Mouse (Mus musculus) megakaryocyte, adult 5-6 weeks (primary cell): ENCODE results near the gene Jhy. TPM values are rescaled to one million over a fixed set of nuclear protein-coding genes. Genes with fewer than 3 reads are reported as not detected.

Experiments
- ATAC-seq: 2 replicates; pipeline ENCODE4 v1.8.0; 2016; ENCODE audit warnings: mild to moderate bottlenecking, inconsistent platforms; ENCODE audit not compliant: poor library complexity, severe bottlenecking
- total RNA-seq, 2 experiments: library from RNA; stranded (forward) in 1 of 2; stranded (reverse) in 1 of 2; fragments of 153-499, 151-499 nt in 1 of 2; fragments of 221-1000, 200-1000 nt in 1 of 2; gene quantifications; 2 replicates each; pipeline versions ENCODE4 v1.2.3 to v1.2.4; 2015 to 2017

Gene Jhy
- total RNA-seq (2015) (not detected in 2 replicates), total RNA-seq (2017) (not detected in 2 replicates)

- ATAC-seq, result no peak
Measured at GRCm38 (mm10) chr9:40963586-40964417, at the start of gene Jhy. TSS of gene Jhy (minus strand) at chr9:40964118.

GRCm38 (mm10) chr9:41012456-41012855 lies 48.5 kb upstream of the Jhy start:
- no peak for ATAC-seq

GRCm38 (mm10) chr9:41011512-41012436 lies 47.9 kb upstream of the Jhy start:
- no peak for ATAC-seq

- no peak for ATAC-seq
Measured at GRCm38 (mm10) chr9:41007785-41008184, 43.9 kb upstream of the Jhy start.

- ATAC-seq, result peak; percentile 33; the same call in 1 of the 2 replicates
Measured at GRCm38 (mm10) chr9:41004415-41004814, 40.5 kb upstream of the Jhy start, which contains the start of gene Crtam. TSS of gene Crtam (minus strand) at chr9:41004628.

GRCm38 (mm10) chr9:40997116-40997779 lies 33.3 kb upstream of the Jhy start:
- no peak for ATAC-seq

GRCm38 (mm10) chr9:40994075-40994474 lies 30.2 kb upstream of the Jhy start:
- ATAC-seq, result peak; percentile 33

GRCm38 (mm10) chr9:40991511-40991910 lies 27.6 kb upstream of the Jhy start:
- ATAC-seq, result no peak

- peak; percentile 67 for ATAC-seq
Measured at GRCm38 (mm10) chr9:40989940-40990588, 26.1 kb upstream of the Jhy start.

- no peak for ATAC-seq
Measured at GRCm38 (mm10) chr9:40984313-40984712, 20.4 kb upstream of the Jhy start.

GRCm38 (mm10) chr9:40983758-40984157 lies 19.8 kb upstream of the Jhy start:
- no peak for ATAC-seq

GRCm38 (mm10) chr9:40982480-40982879 lies 18.6 kb upstream of the Jhy start:
- 0 out of 2 replicates have a peak, but pooled peaks have one; percentile 30 for ATAC-seq

- peak; percentile 99 for ATAC-seq
Measured at GRCm38 (mm10) chr9:40974042-40974801, 10.3 kb upstream of the Jhy start.

GRCm38 (mm10) chr9:40964418-40964714 lies 448 bp upstream of the Jhy start:
- no peak for ATAC-seq

- no peak for ATAC-seq
Measured at GRCm38 (mm10) chr9:40961401-40961800, 2.5 kb downstream of the Jhy start.

- ATAC-seq, result no peak
Measured at GRCm38 (mm10) chr9:40949039-40949615, 14.8 kb downstream of the Jhy start.

- no peak for ATAC-seq
Measured at GRCm38 (mm10) chr9:40948473-40948872, 15.4 kb downstream of the Jhy start.

GRCm38 (mm10) chr9:40947131-40947530 lies 16.8 kb downstream of the Jhy start:
- no peak for ATAC-seq

- ATAC-seq, result no peak
Measured at GRCm38 (mm10) chr9:40937425-40937824, 26.5 kb downstream of the Jhy start.
